14 mouse cellular contexts compared by ENCODE assay signal in the genomic region with DNA sequence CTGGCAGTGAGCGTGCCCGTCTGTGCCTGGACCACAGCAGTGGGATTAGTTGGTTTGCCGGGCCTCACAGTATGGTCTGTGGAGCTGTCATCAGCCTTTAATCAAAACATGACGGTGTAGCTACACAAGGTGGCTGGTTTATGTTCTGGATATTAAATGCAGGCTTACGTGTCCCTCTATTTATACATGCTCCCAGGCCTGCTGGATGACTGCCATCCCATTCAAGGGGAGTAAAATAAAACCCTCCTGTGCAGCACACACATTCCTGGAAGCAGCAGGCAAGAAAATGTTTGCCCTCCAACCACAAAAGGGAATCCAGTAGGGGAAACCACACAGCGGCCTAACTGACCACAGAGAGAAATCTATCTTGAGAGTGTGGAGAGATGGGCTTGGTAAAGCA. TPM values are rescaled to one million over a fixed set of nuclear protein-coding genes. Genes with fewer than 3 reads are reported as not detected.
A peak's percentile ranks its signal among the peaks of the same experiment; 100 is the strongest.
DNase-seq lines count a peak whose midpoint lies in the region; ATAC-seq and TF ChIP-seq lines count a peak whose summit lies in the region.
"Had no signal": no experiment of that assay in that cellular context is flagged by ENCODE, and none has a peak within 500 bp of the region (broad histone marks: within the 10 kb centered on the region; RNA-seq: fewer than 3 reads in every experiment).

No protein-coding gene starts in this region.

- no peaks in the 10 kb centered on the region for H3K27me3 ChIP-seq in lung, embryonic 14.5 days (ENCODE audit: insufficient read depth, low read length)
- no peaks in the 10 kb centered on the region for H3K27me3 ChIP-seq in stomach, embryonic 16.5 days (ENCODE audit: control insufficient read depth, insufficient read depth, low read length)

- no peak for ATAC-seq in lung, embryonic 14.5 days (ENCODE audit: insufficient read depth)
- ATAC-seq in hematopoietic stem cell, adult 5-6 weeks (replicated peaks in 1 of 2; ENCODE audit: insufficient read depth in 1 of 2, low FRiP score in 2 of 2, low TSS enrichment in 1 of 2, low read depth in 1 of 2, poor library complexity in 2 of 2, severe bottlenecking in 2 of 2): peak; percentile 32 to 51; a peak in 2 of 4 replicates
- ATAC-seq in stomach, embryonic 16.5 days (ENCODE audit: insufficient read depth, low FRiP score): peak; percentile 62

- no peaks in the 10 kb centered on the region for H3K36me3 ChIP-seq in lung, embryonic 14.5 days (ENCODE audit: insufficient read depth)
- H3K36me3 ChIP-seq in stomach, embryonic 16.5 days (ENCODE audit: control insufficient read depth, insufficient read depth, low read length): no peaks in the 10 kb centered on the region
- H3K36me3 ChIP-seq: midbrain, embryonic 10.5 days had no signal

- H3K4me1 ChIP-seq in lung, embryonic 14.5 days (ENCODE audit: insufficient read depth): no peaks in the 10 kb centered on the region
- H3K4me1 ChIP-seq in stomach, embryonic 16.5 days (ENCODE audit: control insufficient read depth, insufficient read depth, low read length): no peaks in the 10 kb centered on the region
- H3K4me1 ChIP-seq: midbrain, embryonic 10.5 days had no signal

- TF ChIP-seq CTCF in lung, embryonic 14.5 days (IDR thresholded peaks at IDR 0.05; ENCODE audit: low read depth): no peak

- H3K9ac ChIP-seq in lung, embryonic 14.5 days: no peak overlapping the region
- no peak overlapping the region for H3K9ac ChIP-seq in stomach, embryonic 16.5 days (ENCODE audit: low read length)

- H3K4me3 ChIP-seq in lung, embryonic 14.5 days (ENCODE audit: low read depth, low read length): no peak overlapping the region
- no peak overlapping the region for H3K4me3 ChIP-seq in stomach, embryonic 16.5 days (replicated peaks; ENCODE audit: low read length)
- H3K4me3 ChIP-seq: erythroblast, embryonic 14.5 days; midbrain, embryonic 10.5 days; myocyte had no signal

- H3K9me3 ChIP-seq in lung, embryonic 14.5 days (ENCODE audit: low read depth, low read length): no peaks in the 10 kb centered on the region
- H3K9me3 ChIP-seq in stomach, embryonic 16.5 days (replicated peaks; ENCODE audit: control insufficient read depth, low read length): no peaks in the 10 kb centered on the region
- H3K9me3 ChIP-seq: midbrain, embryonic 10.5 days had no signal

- intact Hi-C loops in left cerebral cortex, postnatal 14 days (cut with DNase I): no loop called here

- DNase-seq in cerebellum, postnatal 14 days: peak; percentile 9 to 14
- no peak for DNase-seq in cerebellum, postnatal 4 days (ENCODE audit: low spot score in 2 of 2)
- DNase-seq in lung, embryonic 14.5 days: peak; percentile 26
- DNase-seq in lung, postnatal 14 days: no peak
- no peak for DNase-seq in retina, postnatal 1 day
- DNase-seq in left cerebral cortex, postnatal 14 days (ENCODE audit: low spot score in 2 of 2): no peak
- DNase-seq: cerebellum, adult 8-10 months; kidney, adult 11 months; thymus, adult 18-20 months had no signal

- no peak overlapping the region for H3K27ac ChIP-seq in lung, embryonic 14.5 days (ENCODE audit: low read depth)
- H3K27ac ChIP-seq in stomach, embryonic 16.5 days (ENCODE audit: low read length): peak overlapping the region; percentile 52
- H3K27ac ChIP-seq: midbrain, embryonic 10.5 days had no signal

- WGBS in lung, embryonic 14.5 days: 50% methylated on average over 6 of the region's 6 CpGs
- WGBS in stomach, embryonic 16.5 days: 51% methylated on average over 6 of the region's 6 CpGs

- H3K4me2 ChIP-seq in lung, embryonic 14.5 days: no peak overlapping the region
- H3K4me2 ChIP-seq in stomach, embryonic 16.5 days (ENCODE audit: low read depth, low read length): no peak overlapping the region

RNA-seq across cellular contexts. Expression of gene Adamts8, which starts 43.4 kb away (rescaled TPM):
- 2.0 and 3.1 TPM in 2 replicates for polyA plus RNA-seq in lung, embryonic 14.5 days (2014; fragmentation: Nextera tagmentation; extraction: Ambion mirVana)
- not detected in 2 replicates for total RNA-seq in hematopoietic stem cell, adult 5-6 weeks (2017)
- polyA plus RNA-seq in stomach, embryonic 16.5 days (2015; fragmentation: Nextera tagmentation; extraction: Ambion mirVana): 6.3 and 6.5 TPM in 2 replicates
- 1 to 10 TPM; 9.4 to 9.5 TPM for total RNA-seq in left cerebral cortex, postnatal 14 days (2021)
- polyA plus RNA-seq: erythroblast, embryonic 14.5 days; myocyte had no signal

RNA-seq across cellular contexts. Expression of gene Zbtb44, which starts 44.7 kb away (rescaled TPM):
- 8.0 TPM in 2 replicates for polyA plus RNA-seq in lung, embryonic 14.5 days (2014; fragmentation: Nextera tagmentation; extraction: Ambion mirVana)
- 32.7 and 36.3 TPM in 2 replicates for total RNA-seq in hematopoietic stem cell, adult 5-6 weeks (2017)
- 4.8 and 5.8 TPM in 2 replicates for polyA plus RNA-seq in stomach, embryonic 16.5 days (2015; fragmentation: Nextera tagmentation; extraction: Ambion mirVana)
- 10 to 100 TPM; 37.8 to 42.5 TPM for total RNA-seq in left cerebral cortex, postnatal 14 days (2021)

Comparison
In these comparisons a context has a peak if more than half of its experiments do, and no peak if none do; other contexts are left out.
1. DNase-seq: peak in cerebellum, postnatal 14 days (2 of 2) and lung, embryonic 14.5 days (single experiment); none in cerebellum, postnatal 4 days (0 of 2), lung, postnatal 14 days (single experiment), retina, postnatal 1 day (single experiment) and left cerebral cortex, postnatal 14 days (0 of 2).
2. RNA of gene Adamts8, which starts 43.4 kb away (total RNA-seq): 9.4 to 9.5 TPM in left cerebral cortex, postnatal 14 days; not detected in hematopoietic stem cell, adult 5-6 weeks; every median in the first group is over 10 times any median in the second.